Mouse (Mus musculus) heart, postnatal 25 days (tissue): ENCODE results near the gene Caps2. TPM values are rescaled to one million over a fixed set of nuclear protein-coding genes. Genes with fewer than 3 reads are reported as not detected.

Experiments
- total RNA-seq, 2 experiments: library from RNA; stranded (reverse); gene quantifications; 2 replicates each; pipeline ENCODE4 v1.2.3; 2021

Caps2 gene
- total RNA-seq, 2 experiments from 2014 or later, result not detected

Other genes starting within 250 kb of the Caps2 start
- 10 to 100 TPM; 24.0 to 26.8 TPM for gene Krr1, start 191.0 kb upstream of the Caps2 start, total RNA-seq
- 1 to 10 TPM; 1.3 to 2.0 TPM for gene Glipr1, start 161.0 kb upstream of the Caps2 start, total RNA-seq
- not detected for gene Glipr1l1, start 103.4 kb upstream of the Caps2 start, total RNA-seq
- gene Glipr1l2, start 80.3 kb upstream of the Caps2 start, total RNA-seq, result not detected
- not detected for gene Glipr1l3, start 3.3 kb upstream of the Caps2 start, total RNA-seq
- under 1 TPM; 0.39 to 0.42 TPM for gene Kcnc2, start 107.5 kb downstream of the Caps2 start, total RNA-seq